Mouse (Mus musculus) embryonic facial prominence, embryonic 14.5 days (tissue): ENCODE measurements around the gene Kif20b. TPM values are rescaled to one million over a fixed set of nuclear protein-coding genes. Genes with fewer than 3 reads are reported as not detected.

ENCODE experiments used
- ATAC-seq: fragments of 200-750 bp; cut with Nextera tagmentation; 2 replicates; pipeline ENCODE4 v1.8.0; 2017; ENCODE audit warnings: low read depth, moderate number of reproducible peaks, moderate TSS enrichment
- DNase-seq: peaks from one replicate; pipeline ENCODE4 v3.0.0-alpha.2; 2015; ENCODE audit warnings: low spot score
- H3K27ac ChIP-seq: fragments of 300-500 bp; sonication (generic); replicated peaks from 2 replicates; pipeline ENCODE4 v1.5.1; 2014; ENCODE audit warnings: low read depth, mild to moderate bottlenecking, low read length, moderate library complexity
- H3K27me3 ChIP-seq: fragments of 300-500 bp; sonication (generic); replicated peaks from 2 replicates; pipeline ENCODE4 v1.6.1; 2014; ENCODE audit warnings: low read length; ENCODE audit not compliant: control insufficient read depth, insufficient read depth
- H3K36me3 ChIP-seq: fragments of 300-500 bp; sonication (generic); 2 replicates; pipeline ENCODE4 v1.6.1; 2014; ENCODE audit warnings: low read length, mixed read lengths; ENCODE audit not compliant: control insufficient read depth, insufficient read depth
- H3K4me1 ChIP-seq: fragments of 300-500 bp; sonication (generic); 2 replicates; pipeline ENCODE4 v1.6.1; 2014; ENCODE audit warnings: antibody characterized with exemption, low read length; ENCODE audit not compliant: control insufficient read depth, insufficient read depth
- H3K4me2 ChIP-seq: fragments of 300-500 bp; sonication (generic); 2 replicates; pipeline ENCODE4 v1.6.1; 2014; ENCODE audit warnings: low read depth, mild to moderate bottlenecking, low read length, moderate library complexity, mixed read lengths
- H3K4me3 ChIP-seq: fragments of 300-500 bp; sonication (generic); 2 replicates; pipeline ENCODE4 v1.5.1; 2014; ENCODE audit warnings: low read depth, mild to moderate bottlenecking, low read length
- H3K9ac ChIP-seq: fragments of 300-500 bp; sonication (generic); 2 replicates; pipeline ENCODE4 v1.6.1; 2014; ENCODE audit warnings: low read depth, mild to moderate bottlenecking, low read length, moderate library complexity, mixed read lengths
- H3K9me3 ChIP-seq: fragments of 300-500 bp; sonication (generic); 2 replicates; pipeline ENCODE4 v1.6.1; 2016; ENCODE audit warnings: low read length; ENCODE audit not compliant: control insufficient read depth
- WGBS: fragments of 180-500 bp; shearing (Covaris S2); extraction: QIAGEN DNeasy Blood & Tissue Kit; methylation state at CpG from one replicate; pipeline ENCODE4 v1.1.7; 2014; 5-methylcytosine and 5-hydroxymethylcytosine counted together
- polyA plus RNA-seq: library from polyadenylated mRNA; unstranded; fragments of >200 nt; fragmentation: Nextera tagmentation; extraction: Ambion mirVana; gene quantifications from 2 replicates; pipeline ENCODE4 v1.2.1, GENCODE M21; 2014

The Kif20b gene
- polyA plus RNA-seq, 1 experiment from 2014 or later: 36.1 TPM

DNA sequence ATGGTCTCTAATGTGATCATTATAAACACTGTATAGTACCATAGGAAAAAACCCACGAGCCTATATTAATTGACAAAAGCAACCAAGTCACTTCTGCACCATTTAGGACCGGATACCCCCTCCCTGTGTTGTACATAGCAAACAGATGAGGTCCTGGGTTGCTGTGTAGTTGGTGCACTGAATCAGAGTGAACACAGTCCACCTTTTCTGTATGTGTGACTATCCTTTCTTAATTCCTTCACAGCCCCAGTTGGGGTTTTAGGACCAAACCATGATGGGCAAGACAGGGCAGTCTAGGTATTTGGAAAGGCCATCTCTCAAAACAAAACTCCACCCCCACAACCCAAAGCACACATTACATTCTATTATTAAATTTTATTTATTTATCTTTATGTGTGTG, 20.4 kb upstream of the Kif20b start:
- ATAC-seq (no peak), DNase-seq (no peak)
- Histone ChIP-seq H3K9me3 (no peaks in the 10 kb centered on the region), H3K36me3 (no peaks in the 10 kb centered on the region), H3K4me1 (no peaks in the 10 kb centered on the region), H3K27me3 (no peaks in the 10 kb centered on the region), H3K4me3 (no peak overlapping the region), H3K9ac (no peak overlapping the region), H3K4me2 (no peak overlapping the region), H3K27ac (no peak overlapping the region)
- 90% methylated on average over 2 of the region's 2 CpGs for WGBS

DNA sequence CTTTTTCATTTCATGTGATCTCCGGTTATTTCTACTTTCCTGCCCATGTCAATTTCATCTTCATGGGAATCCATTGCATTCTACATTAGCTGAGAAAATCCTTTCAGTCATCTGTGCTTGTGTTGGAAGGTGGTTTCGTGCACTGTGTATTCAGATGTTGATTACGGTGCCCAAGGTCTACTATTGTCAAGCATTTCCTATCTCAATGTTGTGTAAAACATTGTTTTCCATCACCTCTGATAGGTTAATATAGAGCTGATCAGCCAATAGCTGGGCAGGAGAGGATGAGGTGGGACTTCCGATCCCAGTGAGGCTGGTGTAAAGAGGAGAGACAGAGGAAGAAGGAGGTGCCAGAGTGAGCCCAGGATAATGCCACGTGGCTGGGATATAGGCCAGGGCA, 18.1 kb upstream of the Kif20b start:
- ATAC-seq (no peak), DNase-seq (no peak)
- H3K4me2 ChIP-seq: no peak overlapping the region

DNA sequence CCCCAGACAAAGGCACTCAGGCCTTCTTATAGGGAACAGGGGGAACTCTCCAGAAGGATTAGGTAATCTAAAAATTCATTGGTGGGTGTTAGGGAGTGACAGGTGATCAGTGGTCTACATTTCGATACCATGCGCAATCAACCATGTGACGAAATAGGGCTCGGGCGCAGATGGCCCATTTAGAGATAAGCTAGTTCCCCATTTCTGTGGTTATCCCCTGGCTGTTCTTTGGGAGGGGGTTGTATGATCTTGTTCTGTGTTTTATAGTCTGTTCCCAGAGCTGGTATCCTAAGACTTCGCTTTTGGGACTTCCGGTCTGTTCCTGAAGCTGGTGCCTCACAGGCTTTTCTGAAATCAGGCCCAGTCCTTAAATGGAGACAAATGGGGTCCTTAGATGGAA, 16.7 kb upstream of the Kif20b start:
- ATAC-seq (no peak), DNase-seq (no peak)
- Histone ChIP-seq H3K27me3 (no peaks in the 10 kb centered on the region), H3K36me3 (no peaks in the 10 kb centered on the region), H3K4me3 (no peak overlapping the region), H3K9ac (no peak overlapping the region), H3K4me1 (no peaks in the 10 kb centered on the region), H3K4me2 (no peak overlapping the region), H3K27ac (no peak overlapping the region), H3K9me3 (no peaks in the 10 kb centered on the region)
- WGBS: 97% methylated on average over 7 of the region's 7 CpGs

More for the DNA sequence above, 18.1 kb upstream of the Kif20b start:
- WGBS: 81% methylated on average over 5 of the region's 5 CpGs
- no peaks in the 10 kb centered on the region for H3K27me3 ChIP-seq
- H3K9me3 ChIP-seq: no peaks in the 10 kb centered on the region
- H3K4me3 ChIP-seq: no peak overlapping the region
- H3K36me3 ChIP-seq: no peaks in the 10 kb centered on the region
- H3K4me1 ChIP-seq: no peaks in the 10 kb centered on the region
- H3K9ac ChIP-seq: no peak overlapping the region
- no peak overlapping the region for H3K27ac ChIP-seq

- no peak overlapping the region for H3K9ac ChIP-seq
- H3K27ac ChIP-seq: no peak overlapping the region
- H3K27me3 ChIP-seq: no peaks in the 10 kb centered on the region
- no peak overlapping the region for H3K4me2 ChIP-seq
- DNase-seq: no peak
- H3K4me3 ChIP-seq: no peak overlapping the region
- ATAC-seq: no peak
- no peaks in the 10 kb centered on the region for H3K36me3 ChIP-seq
- no peaks in the 10 kb centered on the region for H3K4me1 ChIP-seq
- WGBS: 67% methylated on average over 5 of the region's 5 CpGs
- no peaks in the 10 kb centered on the region for H3K9me3 ChIP-seq
Measured at GRCm38 (mm10) chr19:34906772-34907171, 15.4 kb upstream of the Kif20b start.

GRCm38 (mm10) chr19:34912366-34912765, 9.8 kb upstream of the Kif20b start:
- no peaks in the 10 kb centered on the region for H3K27me3 ChIP-seq
- H3K27ac ChIP-seq: no peak overlapping the region
- H3K9me3 ChIP-seq: no peaks in the 10 kb centered on the region
- no peak overlapping the region for H3K4me2 ChIP-seq
- no peak overlapping the region for H3K4me3 ChIP-seq
- ATAC-seq: no peak
- H3K4me1 ChIP-seq: no peaks in the 10 kb centered on the region
- H3K36me3 ChIP-seq: no peaks in the 10 kb centered on the region
- no peak overlapping the region for H3K9ac ChIP-seq
- no peak for DNase-seq

DNA sequence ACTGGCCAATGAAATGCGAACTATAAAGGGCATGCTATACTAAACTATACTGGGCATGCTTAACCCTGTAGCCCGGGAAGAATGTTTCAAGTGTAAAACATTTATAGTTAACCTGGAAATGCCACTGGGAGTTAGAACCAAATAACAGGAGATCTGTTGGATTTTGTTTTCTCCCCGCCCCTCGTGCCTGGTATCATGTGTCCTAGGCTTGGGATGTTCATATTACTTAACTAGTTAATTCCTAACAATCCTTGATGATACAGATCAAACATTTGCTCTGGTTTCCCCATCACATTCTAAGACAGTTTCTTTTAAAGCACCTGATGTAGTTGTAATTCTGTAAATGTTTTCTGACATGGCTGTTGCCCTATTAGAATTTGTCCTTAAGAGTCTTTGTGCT, 2.1 kb upstream of the Kif20b start:
- ATAC-seq (no peak), DNase-seq (no peak)
- WGBS: 79% methylated on average over 4 of the region's 4 CpGs
- Histone ChIP-seq H3K4me2 (no peak overlapping the region), H3K4me1 (0 out of 2 replicates have a peak, but pooled peaks cover 3% of the 10 kb centered on the region), H3K9me3 (no peaks in the 10 kb centered on the region), H3K4me3 (no peak overlapping the region), H3K27ac (no peak overlapping the region), H3K36me3 (0 out of 2 replicates have a peak, but pooled peaks cover 3% of the 10 kb centered on the region), H3K9ac (no peak overlapping the region), H3K27me3 (no peaks in the 10 kb centered on the region)

DNA sequence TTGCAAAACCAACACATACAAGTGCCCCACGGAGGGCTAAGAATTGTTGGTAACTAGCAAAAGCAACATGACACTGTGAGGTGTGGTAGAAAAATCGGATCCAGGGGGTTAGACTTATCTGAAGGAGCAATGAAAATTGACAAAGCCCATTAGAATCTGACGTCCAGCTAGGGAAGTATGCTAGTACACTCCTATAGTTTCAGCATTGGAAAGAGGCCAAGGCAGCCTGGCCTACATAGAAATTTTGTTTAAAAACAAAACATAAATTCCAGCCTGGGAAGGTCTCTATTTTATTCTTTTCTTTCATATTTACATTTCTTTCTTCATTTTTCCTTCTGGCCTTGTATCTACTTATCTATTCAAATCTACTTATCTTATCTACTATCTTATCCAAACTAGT, 1.6 kb upstream of the Kif20b start:
- no peak overlapping the region for H3K9ac ChIP-seq
- H3K27me3 ChIP-seq: no peaks in the 10 kb centered on the region
- no peak overlapping the region for H3K4me2 ChIP-seq
- no peaks in the 10 kb centered on the region for H3K9me3 ChIP-seq
- H3K4me3 ChIP-seq: no peak overlapping the region
- H3K36me3 ChIP-seq: 0 out of 2 replicates have a peak, but pooled peaks cover 6% of the 10 kb centered on the region
- H3K27ac ChIP-seq: no peak overlapping the region
- WGBS: 68% methylated on average over 3 of the region's 3 CpGs
- H3K4me1 ChIP-seq: 0 out of 2 replicates have a peak, but pooled peaks cover 3% of the 10 kb centered on the region
- DNase-seq: peak; percentile 20
- no peak for ATAC-seq

- DNase-seq: peak; percentile 3
- Histone ChIP-seq H3K27ac (no peak overlapping the region), H3K4me3 (peak overlapping the region; percentile 87), H3K9ac (no peak overlapping the region), H3K36me3 (0 out of 2 replicates have a peak, but pooled peaks cover 6% of the 10 kb centered on the region), H3K27me3 (no peaks in the 10 kb centered on the region), H3K4me1 (0 out of 2 replicates have a peak, but pooled peaks cover 3% of the 10 kb centered on the region), H3K9me3 (no peaks in the 10 kb centered on the region), H3K4me2 (peak overlapping the region; percentile 70)
- WGBS: 22% methylated on average over 7 of the region's 7 CpGs
- ATAC-seq: no peak
Measured at GRCm38 (mm10) chr19:34921253-34921651, 909 bp upstream of the Kif20b start.

DNA sequence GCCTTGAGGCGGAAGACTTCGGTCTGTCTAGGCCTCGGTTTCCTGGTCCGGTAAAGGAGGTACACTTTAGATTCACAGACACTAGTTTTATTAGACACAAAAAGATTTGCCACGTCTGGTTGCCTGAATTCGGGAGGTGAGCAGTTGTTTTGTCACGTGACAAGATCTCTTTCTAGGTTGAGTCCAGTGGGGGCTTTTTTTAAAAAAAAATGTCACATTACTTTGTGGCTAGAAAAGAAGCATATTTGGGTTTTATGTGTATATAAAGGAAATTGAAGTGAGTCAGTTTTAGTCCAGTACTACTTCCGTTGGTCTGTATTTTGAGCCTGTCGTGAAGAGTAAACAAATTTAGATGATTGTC, 422 bp downstream of the Kif20b start:
- ATAC-seq (no peak), DNase-seq (no peak)
- Histone ChIP-seq H3K4me1 (0 out of 2 replicates have a peak, but pooled peaks cover 3% of the 10 kb centered on the region), H3K27ac (0 out of 2 replicates have a peak overlapping the region, but pooled peaks have one; percentile 44), H3K27me3 (no peaks in the 10 kb centered on the region), H3K4me3 (peak overlapping the region; percentile 87), H3K9ac (peak overlapping the region; percentile 74), H3K4me2 (peak overlapping the region; percentile 70), H3K9me3 (no peaks in the 10 kb centered on the region), H3K36me3 (0 out of 2 replicates have a peak, but pooled peaks cover 6% of the 10 kb centered on the region)
- WGBS: 1% methylated on average over 9 of the region's 9 CpGs
